Mouse (Mus musculus) T-cell, adult 2 months (primary cell): Measurements from ENCODE around the gene Phc1.
"Not testable (repeated sequence)": the region's sequence is repeated elsewhere in the genome, so short reads cannot be mapped to it uniquely, and the experiment has no call there.

Experiments used
- DNase-seq: peaks from one replicate; pipeline ENCODE4 v3.0.0; 2022; ENCODE audit warnings: low spot score

Phc1 gene

DNA sequence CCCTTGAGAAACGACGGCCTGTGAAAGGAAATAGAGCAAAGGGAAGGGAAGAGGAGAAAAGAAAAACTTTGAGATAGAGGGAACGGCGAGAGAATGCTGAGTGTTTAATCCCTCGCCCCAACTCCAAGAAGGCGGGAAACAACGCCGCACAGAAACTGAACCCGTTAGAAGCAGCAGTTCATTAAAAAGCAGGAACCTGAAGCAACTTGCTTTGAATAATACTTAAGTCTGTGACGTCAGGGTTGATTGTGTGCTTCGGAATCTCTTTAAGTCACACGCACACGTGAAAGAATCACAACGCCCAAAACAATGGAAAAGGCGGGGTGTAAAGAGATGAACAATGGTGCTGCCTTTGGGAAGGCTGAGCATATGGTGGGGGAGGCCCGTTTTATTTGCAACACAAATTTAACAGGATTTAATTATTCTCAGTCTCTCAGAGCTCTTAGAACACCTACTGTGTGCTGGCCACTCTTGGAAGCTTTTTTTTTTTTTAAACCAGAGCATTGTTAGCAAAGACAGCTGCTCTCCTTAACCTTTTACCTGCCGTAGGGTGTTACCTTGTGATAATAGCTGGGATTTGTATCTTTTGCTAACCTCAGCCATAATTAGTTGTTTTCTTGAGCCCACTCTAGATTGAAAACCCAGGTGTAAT, at the start of gene Phc1:
Phc1 (minus strand) TSS at position 213 of the 652 bp plus-strand sequence.
- peak; percentile 65 for DNase-seq

DNA sequence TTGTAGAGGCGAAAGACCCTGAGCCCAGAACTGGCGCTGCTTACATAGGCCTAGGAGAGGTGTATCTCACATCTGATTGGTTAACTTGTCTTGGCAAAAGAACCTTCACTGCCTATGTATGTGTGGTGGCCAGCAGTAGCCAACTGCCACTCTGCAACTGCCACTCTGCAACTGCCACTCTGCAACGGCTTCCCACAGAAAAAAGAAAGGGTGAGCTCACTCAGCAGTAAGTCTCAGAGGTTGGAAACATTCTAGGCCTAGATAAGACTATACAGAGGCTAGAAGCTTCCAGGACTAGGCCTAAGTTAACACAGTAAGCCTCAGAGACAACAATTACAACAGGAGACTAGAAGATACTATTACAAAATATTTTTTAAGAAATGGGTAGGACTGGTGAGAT, 49.6 kb upstream of the Phc1 start:
- DNase-seq = not testable (repeated sequence)

DNA sequence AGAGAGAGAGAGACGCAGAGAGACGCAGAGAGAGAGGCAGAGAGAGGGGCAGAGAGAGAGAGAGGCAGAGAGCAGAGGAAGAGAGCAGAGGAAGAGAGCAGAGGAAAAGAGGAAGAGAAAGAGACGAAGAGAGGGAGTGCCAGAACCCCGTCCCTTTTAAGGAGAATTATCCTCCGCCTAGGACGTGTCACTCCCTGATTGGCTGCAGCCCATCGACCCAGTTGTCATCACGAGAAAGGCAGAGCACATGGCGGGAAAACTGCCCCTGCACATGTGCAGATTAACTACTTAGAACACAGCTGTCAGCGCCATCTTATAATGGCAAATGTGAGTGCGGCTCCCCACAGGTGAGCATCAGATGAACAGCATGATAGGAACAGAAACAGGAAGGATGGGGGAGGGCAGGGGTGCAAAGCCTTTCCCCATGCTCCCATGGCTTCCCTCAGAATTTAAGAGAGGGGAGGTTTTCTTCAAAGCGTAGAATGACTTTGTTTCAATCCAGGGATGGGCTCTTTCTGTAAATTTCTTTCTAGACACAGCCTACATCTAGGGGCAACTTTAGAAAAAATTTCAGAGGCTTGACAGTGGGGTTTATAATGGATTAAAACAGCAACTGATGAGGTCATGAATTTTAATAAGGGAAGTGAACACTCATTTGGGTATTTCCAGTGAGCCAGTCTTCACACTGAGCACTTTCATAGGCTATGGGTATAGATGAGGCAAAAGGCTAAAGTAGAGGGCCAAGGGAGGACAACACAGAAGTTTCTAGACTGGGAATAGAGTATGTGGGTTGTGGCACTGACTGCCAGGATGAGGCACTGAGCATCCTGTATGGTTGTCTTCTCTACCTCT, 47.0 kb upstream of the Phc1 start:
- not testable (repeated sequence) for DNase-seq

DNA sequence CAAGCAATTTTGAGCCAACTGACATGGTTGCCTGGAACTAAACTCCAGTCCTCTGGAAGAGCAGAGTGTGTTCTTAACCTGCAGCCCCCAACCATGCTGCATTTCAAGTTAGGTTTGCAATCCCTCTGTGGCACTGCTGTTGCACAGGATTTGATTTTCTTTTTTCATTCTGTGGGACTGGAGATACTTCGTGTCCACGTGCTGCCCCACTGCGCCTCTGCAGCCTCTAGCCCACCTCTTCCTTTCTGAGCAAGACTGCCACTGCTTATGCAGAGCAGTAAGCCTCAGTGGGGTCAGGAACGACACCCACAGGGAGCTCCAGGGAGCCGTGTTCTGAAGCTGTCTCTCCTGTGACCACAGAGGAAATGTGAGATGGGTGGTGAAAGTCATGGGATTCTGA, 45.4 kb upstream of the Phc1 start:
- no peak for DNase-seq

DNA sequence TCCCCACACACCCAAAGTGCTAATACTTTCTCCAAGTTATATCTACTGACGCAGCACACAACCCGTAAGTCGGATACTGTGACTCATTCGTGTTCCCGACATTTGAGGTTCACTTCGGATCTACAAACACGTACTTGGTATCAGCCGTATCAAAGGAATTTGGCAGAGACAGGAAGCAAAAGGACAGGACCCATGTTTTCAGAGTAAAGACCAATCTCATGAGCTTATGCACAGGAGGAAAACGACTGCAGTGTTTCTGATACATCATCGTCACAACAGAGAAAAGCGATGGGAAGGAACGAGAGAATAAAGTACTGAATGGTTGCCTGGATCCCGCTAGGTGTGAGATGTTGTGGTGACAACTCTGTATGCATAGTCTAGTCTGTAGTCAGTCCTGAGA, 44.5 kb upstream of the Phc1 start:
- no peak for DNase-seq

DNA sequence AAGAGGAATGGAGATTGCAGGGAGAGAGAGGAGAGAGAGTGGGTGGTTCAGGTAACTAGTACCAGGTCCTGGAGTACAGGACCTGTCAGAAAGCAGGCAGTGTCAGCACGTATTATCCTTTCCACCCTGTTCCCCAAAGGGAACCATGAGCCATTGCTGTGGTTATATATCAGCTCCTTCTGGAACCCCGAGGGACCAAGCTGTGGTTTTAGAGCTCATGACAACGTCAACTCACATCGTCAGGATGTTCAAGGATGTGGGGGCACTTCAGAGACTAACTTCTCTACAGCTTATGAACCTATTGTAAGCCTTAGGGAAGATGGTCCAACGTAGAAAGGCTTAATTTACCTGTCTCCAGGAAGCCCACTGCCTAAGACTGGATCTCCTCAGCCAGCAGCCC, 42.9 kb upstream of the Phc1 start:
- no peak for DNase-seq

DNA sequence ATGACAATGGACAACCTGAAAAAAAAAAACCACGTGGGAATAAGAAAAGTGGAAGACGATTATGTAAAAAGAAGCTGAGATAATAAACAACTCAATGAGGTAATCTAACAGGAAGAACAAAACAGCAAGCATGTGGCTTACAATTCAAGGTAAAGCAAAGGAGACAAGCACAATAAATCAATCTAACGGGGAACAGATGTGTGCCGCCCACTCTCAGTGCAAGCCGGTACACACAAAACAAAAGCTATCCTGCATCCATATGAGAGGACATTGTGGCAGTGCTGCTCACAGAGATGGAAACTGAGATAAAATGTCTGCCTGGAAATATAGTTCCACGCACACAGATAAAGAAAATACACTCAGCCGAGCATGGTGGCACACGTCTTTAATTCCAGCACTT, 41.7 kb upstream of the Phc1 start:
- DNase-seq = no peak

DNA sequence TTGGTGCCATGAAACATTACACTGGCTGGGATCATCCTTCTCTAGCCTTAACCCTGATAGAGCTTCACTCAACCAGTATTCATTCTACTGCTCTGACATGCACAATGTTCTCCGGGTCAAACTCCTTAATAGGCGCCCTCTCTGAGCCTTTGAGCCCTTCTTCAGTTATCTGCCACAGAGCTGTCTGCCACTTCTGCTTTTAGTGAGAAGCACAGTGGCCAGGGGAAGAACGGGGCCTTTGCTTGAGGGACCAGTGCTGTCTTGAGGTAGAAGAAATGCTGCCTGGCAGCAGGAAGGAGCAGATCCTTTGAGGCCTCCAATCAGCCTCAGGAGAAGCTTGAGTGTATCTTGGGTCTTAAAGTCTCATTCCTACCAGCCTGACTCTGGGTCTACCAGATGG, 27.9 kb upstream of the Phc1 start:
- DNase-seq = no peak

DNA sequence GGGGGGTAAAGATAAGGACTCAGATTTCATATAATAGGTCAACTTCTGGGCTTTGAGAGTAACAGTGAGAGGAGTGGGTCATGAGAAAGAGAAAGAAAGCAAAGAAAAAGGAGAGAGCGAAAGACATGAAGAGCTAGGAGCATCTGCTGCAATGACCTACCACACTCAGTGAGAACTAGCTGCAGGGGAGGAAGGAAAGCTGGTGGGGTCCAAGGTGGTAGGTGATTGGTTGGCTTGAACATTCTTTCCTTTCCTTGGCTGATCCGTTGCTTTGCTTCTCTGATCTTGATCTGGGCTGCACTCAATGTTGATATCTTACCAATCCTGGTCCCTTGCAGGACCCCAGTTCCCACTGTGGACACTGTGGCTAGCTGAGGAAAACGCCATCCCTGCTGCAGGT, 26.6 kb upstream of the Phc1 start:
- DNase-seq = no peak

DNA sequence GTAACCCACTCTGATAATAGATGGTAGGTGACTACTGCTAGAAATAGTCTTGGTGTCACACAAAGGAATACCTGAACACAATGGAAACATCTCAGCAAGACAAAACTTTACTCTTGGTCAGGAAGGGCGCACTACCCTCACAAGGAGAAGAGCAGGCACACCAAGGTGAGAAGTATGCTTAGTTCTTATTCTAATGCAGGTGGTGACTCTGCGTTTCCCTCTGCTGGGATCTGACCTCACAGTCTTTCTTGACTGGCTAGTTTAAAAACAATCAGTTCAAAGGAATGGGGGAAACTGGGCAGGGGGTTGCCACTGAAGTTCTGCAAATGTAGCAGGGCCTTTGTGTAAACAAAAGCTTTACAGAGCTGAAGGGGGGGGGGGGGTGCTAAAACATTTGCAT, 25.9 kb upstream of the Phc1 start:
- DNase-seq = no peak

DNA sequence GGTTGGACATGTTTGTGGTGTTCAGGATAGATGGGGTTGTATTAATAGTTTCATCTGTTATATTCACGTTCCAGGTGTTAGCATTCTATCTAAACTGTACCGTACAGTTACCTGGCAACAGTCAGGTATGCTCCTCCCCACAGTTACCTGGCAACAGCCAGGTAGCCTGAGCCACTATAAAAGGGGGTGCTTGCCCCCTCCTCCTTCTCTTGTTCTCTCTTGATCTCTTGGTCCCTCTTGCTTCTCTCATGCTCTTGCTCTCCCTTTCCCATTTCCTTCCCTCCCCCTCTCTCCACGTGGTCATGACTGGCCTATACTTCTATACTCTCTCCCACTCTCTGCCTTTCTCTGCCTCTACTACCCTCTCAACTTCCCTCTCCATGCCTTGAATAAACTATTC, 25.3 kb upstream of the Phc1 start:
- no peak for DNase-seq

DNA sequence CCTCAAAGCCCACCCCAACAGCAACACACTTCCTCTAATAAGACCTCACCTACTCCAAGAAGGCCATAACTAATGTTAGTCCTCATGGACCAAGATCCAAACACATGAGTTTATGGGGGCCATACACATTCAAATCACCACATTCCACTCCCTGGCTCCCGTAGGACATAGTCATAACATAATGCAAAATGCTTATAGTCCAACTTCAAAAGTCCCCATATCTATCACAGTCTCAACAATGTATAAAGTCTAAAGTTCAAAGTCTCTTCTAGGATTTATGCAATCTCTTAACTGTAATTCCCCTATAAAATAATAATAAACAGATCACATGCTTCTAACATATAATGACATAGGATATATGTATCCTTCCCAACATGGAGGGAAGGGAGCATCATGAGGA, 16.7 kb upstream of the Phc1 start:
- no peak for DNase-seq

DNA sequence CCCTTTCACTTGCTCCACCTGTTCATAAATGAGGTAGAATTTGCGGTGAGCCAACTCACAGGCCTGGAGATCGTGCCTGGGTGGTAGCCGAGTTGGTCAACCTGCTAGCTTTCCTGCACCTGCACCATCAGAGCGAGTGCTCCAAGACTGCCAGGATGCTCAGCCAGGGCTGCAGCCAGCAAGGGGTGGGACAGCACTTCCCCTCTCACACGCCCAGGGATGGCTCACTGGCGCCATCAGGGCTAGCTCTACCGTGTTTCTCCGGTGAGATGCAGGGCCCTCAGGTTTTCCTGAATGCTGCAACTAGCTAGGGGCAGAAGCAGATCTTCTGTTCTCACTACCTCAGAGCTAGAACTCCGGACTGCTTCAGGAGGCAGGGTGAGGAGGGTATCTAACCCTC, 15.5 kb upstream of the Phc1 start:
- DNase-seq = no peak

DNA sequence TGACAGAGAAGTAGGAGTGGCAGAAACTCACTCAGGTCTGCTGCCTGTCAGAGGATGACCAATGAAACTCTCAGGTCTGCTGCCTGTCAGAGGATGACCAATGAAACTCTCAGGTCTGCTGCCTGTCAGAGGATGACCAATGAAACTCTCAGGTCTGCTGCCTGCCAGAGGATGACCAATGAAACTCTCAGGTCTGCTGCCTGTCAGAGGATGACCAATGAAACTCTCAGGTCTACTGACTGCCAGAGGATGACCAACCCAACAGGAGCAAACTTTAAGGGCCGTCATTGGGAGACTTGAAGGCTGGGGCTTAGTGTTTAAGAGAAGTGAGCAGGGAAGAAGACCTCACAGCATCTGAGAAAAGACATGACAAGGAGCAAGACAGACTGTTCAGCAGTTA, 7.0 kb upstream of the Phc1 start:
- not testable (repeated sequence) for DNase-seq

DNA sequence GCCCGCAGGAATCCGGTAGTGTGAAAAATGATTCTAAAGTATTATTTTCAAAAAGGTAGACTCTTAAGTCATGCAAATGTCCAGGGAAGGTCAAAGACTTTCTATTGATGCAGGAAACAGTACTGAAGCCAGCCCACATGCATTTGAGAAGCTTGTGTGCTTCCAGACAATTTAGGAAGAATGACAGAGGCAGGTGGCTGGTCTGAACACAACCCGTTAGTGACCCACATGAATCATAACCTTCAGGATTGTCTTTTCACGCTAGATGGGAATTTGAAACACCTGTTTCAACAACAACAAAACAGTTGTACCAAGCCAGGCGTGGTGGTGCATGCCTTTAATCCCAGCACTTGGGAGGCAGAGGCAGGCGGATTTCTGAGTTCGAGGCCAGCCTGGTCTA, 6.0 kb upstream of the Phc1 start:
- no peak for DNase-seq

DNA sequence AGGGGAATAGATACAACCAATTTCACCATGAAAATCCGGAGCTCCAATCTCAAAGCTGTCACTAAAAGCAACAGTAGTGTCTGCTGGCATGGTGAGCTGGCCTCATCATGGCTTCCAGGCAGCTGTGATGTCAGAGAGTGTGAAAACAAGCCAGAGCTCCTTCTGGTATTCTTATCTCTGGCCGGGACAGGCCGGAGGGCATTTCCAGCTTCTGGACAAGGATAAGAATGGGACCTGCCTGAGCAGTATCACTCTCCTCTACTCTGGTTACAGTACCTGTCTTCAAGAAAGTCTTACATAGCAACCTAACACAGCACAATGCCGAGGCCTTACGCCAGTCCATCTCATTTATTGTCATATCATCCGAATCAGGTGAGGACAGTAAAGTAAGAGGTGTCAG, 5.4 kb upstream of the Phc1 start:
- DNase-seq = no peak

DNA sequence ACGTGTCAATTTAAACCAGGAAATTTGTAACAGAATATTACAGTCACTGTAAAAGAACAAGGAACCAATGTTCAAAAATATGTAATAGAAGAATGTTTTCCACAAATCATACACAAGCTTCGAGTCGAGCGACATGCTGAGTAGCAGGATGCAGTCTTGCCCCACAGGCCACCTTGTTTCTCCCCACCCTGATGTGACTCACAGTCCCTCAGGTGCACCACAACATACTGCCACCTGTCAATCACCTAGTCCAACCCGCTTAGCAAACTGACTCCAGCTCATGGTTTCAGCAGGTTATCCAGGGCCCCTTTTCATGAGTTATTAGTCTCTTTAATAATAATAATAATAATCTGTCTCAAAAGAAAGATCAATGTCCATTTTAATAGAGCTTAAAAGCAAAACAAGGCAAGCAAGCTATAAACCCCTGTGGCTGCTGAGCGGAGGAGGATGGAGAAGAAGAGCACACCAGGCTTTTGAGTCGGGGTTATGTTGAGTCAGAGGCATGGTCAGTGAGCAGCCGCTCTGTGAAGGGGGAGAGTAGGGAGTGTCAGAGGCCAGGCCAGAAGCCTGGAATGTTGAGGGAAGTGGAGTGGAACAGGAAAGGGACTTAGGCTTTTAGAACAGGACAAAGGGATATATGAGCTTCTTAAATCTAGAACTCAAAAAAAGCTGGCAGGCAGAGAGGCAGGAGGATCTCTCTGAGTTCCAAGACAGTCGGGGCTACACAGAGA, 4.2 kb upstream of the Phc1 start:
- DNase-seq = no peak

DNA sequence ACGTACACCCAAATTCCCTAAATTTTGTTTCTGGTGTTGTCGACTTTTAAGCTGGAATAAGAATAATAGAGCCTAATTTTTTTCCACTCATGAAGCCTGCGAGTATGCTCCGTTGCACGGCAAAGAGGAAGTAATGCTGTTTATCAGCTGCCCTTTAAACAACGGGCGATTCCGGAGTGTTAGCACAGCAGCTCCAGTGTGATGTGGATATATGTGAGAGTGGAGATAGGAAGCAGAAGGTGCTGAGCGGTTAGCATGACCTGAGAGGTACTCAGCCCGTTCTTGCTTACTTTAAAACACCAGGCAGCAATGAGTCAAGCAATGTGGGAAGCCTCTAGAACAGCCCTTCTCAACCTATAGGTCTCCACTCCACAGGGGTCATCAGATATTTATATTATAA, 3.4 kb upstream of the Phc1 start:
- no peak for DNase-seq

DNA sequence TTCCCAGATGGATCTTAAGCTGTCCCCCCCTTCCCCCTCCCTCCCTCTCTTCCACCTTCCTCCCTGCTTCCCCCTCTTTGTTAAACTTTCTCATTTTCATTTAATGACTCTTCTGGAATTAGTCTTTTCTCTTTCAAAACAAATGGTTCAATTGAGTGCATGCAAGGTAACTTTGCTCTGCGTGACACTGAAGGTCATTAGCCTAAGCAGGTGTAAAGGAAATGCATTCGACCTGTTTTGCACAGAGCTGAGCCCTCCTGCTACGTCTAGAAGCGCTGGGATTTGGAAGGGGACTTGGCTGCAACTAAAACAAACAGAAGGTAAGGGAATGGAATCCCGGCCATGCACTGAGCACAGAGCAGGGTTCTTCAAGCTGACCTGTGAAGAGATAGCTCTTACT, 1.8 kb upstream of the Phc1 start:
- DNase-seq = no peak

DNA sequence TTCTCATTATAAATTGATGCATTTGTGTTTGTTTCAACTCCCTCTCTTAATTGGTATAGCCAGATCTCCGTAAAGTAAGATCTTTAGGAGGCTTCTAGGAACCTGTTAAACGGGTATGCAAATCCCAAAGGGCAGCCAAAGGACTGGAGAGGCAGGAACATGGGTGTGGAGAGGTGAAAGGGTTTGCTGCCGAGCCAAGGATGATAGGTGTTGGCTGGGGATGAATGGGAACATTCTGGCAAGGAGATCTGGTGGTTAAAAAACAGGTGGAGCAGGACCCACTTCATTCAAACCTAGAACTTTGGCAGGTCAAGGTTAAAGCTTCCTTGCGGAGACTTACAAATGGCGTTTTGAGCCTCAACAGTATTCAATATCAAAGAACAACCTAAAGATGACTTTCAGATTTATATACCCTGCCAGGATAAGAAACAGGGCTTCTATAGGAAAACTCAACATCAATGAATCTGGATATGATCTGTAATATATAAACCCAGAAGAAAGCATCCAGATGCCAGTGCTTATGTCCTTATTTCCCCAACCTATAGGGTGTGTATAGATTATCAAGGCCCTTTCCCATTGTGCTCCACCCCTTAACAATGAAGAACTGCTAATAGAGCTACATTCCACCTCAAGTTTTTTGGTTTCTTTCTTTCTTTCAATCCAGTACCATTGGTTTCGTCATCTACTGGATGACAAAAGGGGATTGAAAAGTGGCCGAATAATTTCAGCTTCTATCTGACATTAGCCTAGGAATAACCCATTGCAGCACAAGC, 863 bp upstream of the Phc1 start:
- DNase-seq = no peak

DNA sequence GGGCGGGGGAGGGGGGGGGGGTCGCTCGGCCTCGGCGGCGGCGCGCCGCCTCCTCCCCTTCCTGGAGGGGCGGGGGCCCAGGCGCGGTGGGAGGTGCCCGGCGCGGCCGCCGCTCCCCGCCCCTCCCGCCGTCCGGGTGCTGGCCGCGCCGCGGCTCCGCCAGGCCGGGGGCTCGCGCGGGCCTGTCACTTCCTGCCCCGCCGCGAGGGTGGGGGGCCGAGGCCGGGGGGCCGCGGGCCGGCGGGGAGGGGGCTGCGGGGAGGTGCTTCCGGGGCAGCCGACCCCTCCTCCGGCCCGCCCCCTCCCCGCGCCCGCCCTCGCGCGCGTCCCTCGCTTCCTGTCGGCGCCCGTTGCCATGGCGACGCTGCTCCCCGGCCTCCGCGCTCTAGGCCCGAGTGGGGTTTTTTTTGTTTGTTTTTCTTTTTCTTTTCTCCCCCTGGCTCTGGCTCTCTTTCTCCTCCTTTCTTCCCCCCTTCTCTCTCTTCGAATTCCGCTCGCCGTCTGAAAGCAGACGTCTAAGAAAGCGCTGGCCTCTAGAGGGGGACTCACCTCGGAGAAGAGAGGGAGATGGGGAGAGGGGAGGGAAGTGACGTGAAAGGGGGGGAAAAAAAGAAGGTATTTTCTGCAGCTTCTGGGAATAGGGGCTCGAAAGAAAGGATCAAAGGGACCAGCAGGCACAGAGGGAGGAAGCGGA, 566 bp downstream of the Phc1 start:
- peak; percentile 83 for DNase-seq
